Mouse (Mus musculus) stomach, postnatal 0 days (tissue): ENCODE measurements around the gene Sema3b. TPM values are rescaled to one million over a fixed set of nuclear protein-coding genes. Genes with fewer than 3 reads are reported as not detected.

Source experiments
- ATAC-seq: fragments of 200-750 bp; cut with Nextera tagmentation; 2 replicates; pipeline ENCODE4 v1.8.0; 2017; ENCODE audit not compliant: low FRiP score, low TSS enrichment
- DNase-seq: peaks from one replicate; pipeline ENCODE4 v3.0.0-alpha.2; 2016; ENCODE audit warnings: low spot score
- H3K27ac ChIP-seq: fragments of 300-500 bp; sonication (generic); replicated peaks from 2 replicates; pipeline ENCODE4 v1.5.1; 2014; ENCODE audit warnings: mild to moderate bottlenecking, control low read depth
- H3K27me3 ChIP-seq: fragments of 300-500 bp; sonication (generic); 2 replicates; pipeline ENCODE4 v1.6.1; 2014; ENCODE audit warnings: low read length; ENCODE audit not compliant: control insufficient read depth, insufficient read depth
- H3K36me3 ChIP-seq: fragments of 300-500 bp; sonication (generic); 2 replicates; pipeline ENCODE4 v1.6.1; 2014; ENCODE audit warnings: low read length, mixed read lengths; ENCODE audit not compliant: control insufficient read depth, insufficient read depth
- H3K4me1 ChIP-seq: fragments of 300-500 bp; sonication (generic); replicated peaks from 2 replicates; pipeline ENCODE4 v1.6.1; 2014; ENCODE audit warnings: antibody characterized with exemption; ENCODE audit not compliant: control insufficient read depth, insufficient read depth
- H3K4me2 ChIP-seq: fragments of 300-500 bp; sonication (generic); replicated peaks from 2 replicates; pipeline ENCODE4 v1.6.1; 2014; ENCODE audit warnings: low read depth, mild to moderate bottlenecking, control low read depth, moderate library complexity
- H3K4me3 ChIP-seq: fragments of 300-500 bp; sonication (generic); 2 replicates; pipeline ENCODE4 v1.5.1; 2014; ENCODE audit warnings: low read depth, low read length, control low read depth
- H3K9ac ChIP-seq: fragments of 300-500 bp; sonication (generic); 2 replicates; pipeline ENCODE4 v1.6.1; 2014; ENCODE audit warnings: mild to moderate bottlenecking, low read length, control low read depth, mixed read lengths
- H3K9me3 ChIP-seq: fragments of 300-500 bp; sonication (generic); 2 replicates; pipeline ENCODE4 v1.6.1; 2016; ENCODE audit warnings: low read length; ENCODE audit not compliant: control insufficient read depth
- CTCF ChIP-seq: IDR thresholded peaks from 2 replicates; pipeline ENCODE4 v1.5.1; 2016; ENCODE audit warnings: antibody characterized with exemption, low read depth, mild to moderate bottlenecking, moderate library complexity
- EP300 ChIP-seq: optimal IDR thresholded peaks from 2 replicates; pipeline ENCODE3; 2016; ENCODE audit warnings: antibody characterized with exemption
- WGBS: fragments of 180-500 bp; shearing (Covaris S2); extraction: QIAGEN DNeasy Blood & Tissue Kit; methylation state at CpG from one replicate; pipeline ENCODE4 v1.1.7; 2014; 5-methylcytosine and 5-hydroxymethylcytosine counted together
- polyA plus RNA-seq: library from polyadenylated mRNA; unstranded; fragments of >200 nt; fragmentation: Nextera tagmentation; extraction: Ambion mirVana; gene quantifications from 2 replicates; pipeline ENCODE4 v1.2.1, GENCODE M21; 2015

Gene Sema3b
- polyA plus RNA-seq, 1 experiment from 2014 or later: 16.3 TPM

GRCm38 (mm10) chr9:107570016-107570415, 39.0 kb downstream of the Sema3b start:
- no peak for DNase-seq
- peak overlapping the region; percentile 71 for H3K4me2 ChIP-seq
- peaks cover 6% of the 10 kb centered on the region; the same call in 1 of the 2 replicates for H3K36me3 ChIP-seq
- peak overlapping the region; percentile 86 for H3K27ac ChIP-seq
- peaks cover 11% of the 10 kb centered on the region for H3K4me1 ChIP-seq
- H3K9ac ChIP-seq: peak overlapping the region; percentile 82
- no peaks in the 10 kb centered on the region for H3K27me3 ChIP-seq
- TF ChIP-seq CTCF (no peak; the same call in 1 of the 2 replicates), EP300 (no peak)
- no peaks in the 10 kb centered on the region for H3K9me3 ChIP-seq
- ATAC-seq: no peak
- H3K4me3 ChIP-seq: peak overlapping the region; percentile 76
- 33% methylated on average over 13 of the region's 13 CpGs for WGBS

DNA sequence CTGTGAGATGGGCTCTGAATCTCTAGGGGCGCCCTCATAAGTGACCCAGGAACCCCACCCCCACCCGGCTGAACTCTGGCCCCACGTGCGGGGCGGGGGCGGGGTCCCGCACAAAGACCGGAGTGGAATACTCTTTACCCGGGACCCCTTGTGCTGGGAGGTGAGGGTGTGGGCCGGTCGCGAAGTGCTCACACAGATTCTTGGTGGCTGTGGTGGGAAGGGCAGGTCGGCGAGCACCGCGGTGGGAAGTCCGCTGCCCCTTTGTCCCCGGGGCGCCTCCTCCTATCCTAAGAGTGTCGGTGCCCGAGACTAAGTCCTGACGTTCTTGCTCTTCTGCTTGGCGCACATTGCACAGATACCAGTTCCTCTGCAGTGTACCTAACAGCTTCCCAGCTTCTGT, 39.8 kb downstream of the Sema3b start:
- peak overlapping the region; percentile 76 for H3K4me3 ChIP-seq
- peaks cover 11% of the 10 kb centered on the region for H3K4me1 ChIP-seq
- H3K9ac ChIP-seq: peak overlapping the region; percentile 82
- WGBS: under 1% methylated on average over 17 of the region's 23 CpGs
- TF ChIP-seq CTCF (no peak), EP300 (no peak)
- no peaks in the 10 kb centered on the region for H3K9me3 ChIP-seq
- H3K27me3 ChIP-seq: no peaks in the 10 kb centered on the region
- ATAC-seq (0 out of 2 replicates have a peak, but pooled peaks have one; percentile 1), DNase-seq (no peak)
- H3K36me3 ChIP-seq: peaks cover 6% of the 10 kb centered on the region; the same call in 1 of the 2 replicates
- peak overlapping the region; percentile 71 for H3K4me2 ChIP-seq
- H3K27ac ChIP-seq: peak overlapping the region; percentile 86

DNA sequence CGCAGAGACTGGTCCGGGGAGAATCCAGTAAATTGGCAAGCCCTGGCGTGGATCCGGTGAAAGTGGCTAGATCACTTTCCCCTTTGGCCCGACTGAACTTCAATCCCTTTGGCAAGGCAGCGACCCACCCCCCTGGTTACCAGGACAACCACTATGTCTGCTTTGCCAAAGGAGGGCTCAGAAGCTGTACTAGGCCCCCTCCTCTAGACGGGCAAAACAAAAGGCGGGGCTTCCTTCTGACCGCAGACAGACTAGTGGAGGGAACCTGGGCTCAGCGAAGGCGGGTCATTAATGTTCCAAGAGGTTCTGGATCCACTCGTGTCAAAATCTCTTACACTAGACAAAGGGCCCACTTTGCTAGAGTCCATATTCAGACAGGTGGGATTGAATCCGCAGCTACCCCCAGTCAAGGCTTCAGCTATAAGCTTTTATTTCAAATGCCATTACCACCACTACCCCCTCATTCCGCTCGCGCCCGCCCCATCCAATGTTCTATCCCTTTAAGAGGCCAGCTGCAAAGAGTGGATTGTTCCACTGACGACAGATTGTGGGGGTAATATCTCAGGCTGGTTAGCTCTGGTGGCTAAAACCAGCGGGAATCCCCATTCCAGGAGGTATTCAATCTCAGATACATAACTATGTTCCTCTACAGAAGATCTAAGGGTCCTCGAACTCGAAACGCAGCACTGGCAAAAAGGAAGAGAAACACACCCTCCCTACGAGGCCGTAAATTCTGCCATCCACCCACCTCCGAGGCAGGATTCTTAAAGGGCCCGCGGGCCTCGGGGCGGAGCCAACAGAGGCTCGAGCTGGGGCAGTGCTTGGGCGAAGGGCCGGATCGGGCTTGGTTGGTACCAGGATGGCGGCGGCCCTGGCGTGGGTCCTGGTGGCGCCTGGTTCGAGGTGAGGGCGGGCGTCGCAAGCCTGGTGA, 40.4 kb downstream of the Sema3b start:
- H3K4me1 ChIP-seq: peaks cover 17% of the 10 kb centered on the region
- ATAC-seq: peak; percentile 79
- TF ChIP-seq EP300 (peak; percentile 93), CTCF (no peak)
- no peaks in the 10 kb centered on the region for H3K9me3 ChIP-seq
- under 1% methylated on average over 40 of the region's 41 CpGs for WGBS
- peak; percentile 90 for DNase-seq
- H3K4me2 ChIP-seq: peak overlapping the region; percentile 71
- H3K36me3 ChIP-seq: peaks cover 6% of the 10 kb centered on the region; the same call in 1 of the 2 replicates
- H3K27ac ChIP-seq: peak overlapping the region; percentile 86
- H3K27me3 ChIP-seq: no peaks in the 10 kb centered on the region
- peak overlapping the region; percentile 76 for H3K4me3 ChIP-seq
- peak overlapping the region; percentile 82 for H3K9ac ChIP-seq

- peaks cover 17% of the 10 kb centered on the region for H3K4me1 ChIP-seq
- H3K4me3 ChIP-seq: peak within 1 kb of the TSS; percentile 76
- H3K9ac ChIP-seq: peak within 1 kb of the TSS; percentile 82
- H3K27ac ChIP-seq: peak within 1 kb of the TSS; percentile 86
- 0 out of 2 replicates have a peak, but pooled peaks have one; percentile 16 for TF ChIP-seq CTCF
- TF ChIP-seq EP300: no peak
- H3K27me3 ChIP-seq: no peaks in the 10 kb centered on the region
- peak within 1 kb of the TSS; percentile 71 for H3K4me2 ChIP-seq
- DNase-seq (peak; percentile 53), ATAC-seq (no peak)
- 13% methylated on average over 18 of the region's 18 CpGs for WGBS
- H3K36me3 ChIP-seq: peaks cover 6% of the 10 kb centered on the region; the same call in 1 of the 2 replicates
- no peaks in the 10 kb centered on the region for H3K9me3 ChIP-seq
Observed at GRCm38 (mm10) chr9:107567702-107568319, 41.2 kb downstream of the Sema3b start, which contains the start of gene Hyal2. Gene Hyal2, plus strand, starts transcription at chr9:107567945.

- Histone ChIP-seq H3K4me3 (no peak overlapping the region), H3K4me2 (no peak overlapping the region), H3K9ac (no peak overlapping the region), H3K36me3 (peaks cover 4% of the 10 kb centered on the region; the same call in 1 of the 2 replicates), H3K4me1 (peaks cover 17% of the 10 kb centered on the region), H3K9me3 (no peaks in the 10 kb centered on the region), H3K27ac (peak overlapping the region; percentile 86), H3K27me3 (no peaks in the 10 kb centered on the region)
- TF ChIP-seq EP300: no peak
- TF ChIP-seq CTCF: peak; percentile 27
- DNase-seq (no peak), ATAC-seq (peak; percentile 11)
- 48% methylated on average over 3 of the region's 3 CpGs for WGBS
Observed at GRCm38 (mm10) chr9:107566855-107567254, 42.2 kb downstream of the Sema3b start.
